Mouse (Mus musculus): ENCODE measurements around the gene Dscaml1. TPM values are rescaled to one million over a fixed set of nuclear protein-coding genes. Genes with fewer than 3 reads are reported as not detected.

Gene Dscaml1
- polyA plus RNA-seq, 1 experiment = 0.80 TPM

DNA sequence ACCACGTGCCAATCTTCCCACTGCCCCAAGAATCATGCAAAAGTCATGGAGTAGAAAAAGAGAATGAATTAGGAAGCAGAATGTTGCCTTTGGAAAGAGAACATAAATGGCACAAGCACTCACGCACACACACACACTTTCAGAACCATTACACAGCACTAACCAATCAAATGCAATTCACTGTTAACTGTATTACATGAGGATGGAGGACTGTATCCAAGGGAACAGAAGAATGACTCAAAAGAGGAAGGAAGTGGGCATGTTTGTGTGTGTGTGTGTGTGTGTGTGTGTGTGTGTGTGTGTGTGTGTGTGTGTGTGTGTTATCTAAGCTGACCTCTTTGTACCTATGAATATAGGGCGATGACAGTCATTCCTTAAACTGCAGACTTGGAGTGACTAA, 278.0 kb downstream of the Dscaml1 start:
- no peaks in the 10 kb centered on the region for H3K4me1 ChIP-seq (ENCODE audit: control insufficient read depth, insufficient read depth, low read length)
- no peak for DNase-seq
- H3K36me3 ChIP-seq (ENCODE audit: control insufficient read depth, insufficient read depth, low read length) = no peaks in the 10 kb centered on the region
- 72% methylated on average over 3 of the region's 3 CpGs for WGBS
- TF ChIP-seq POLR2A (IDR thresholded peaks at IDR 0.05; ENCODE audit: low read depth, low read length) = no peak
- no peak for TF ChIP-seq CTCF (conservative IDR thresholded peaks at IDR 0.05; ENCODE audit: insufficient read depth, insufficient read length, low read depth, low read length)
- no peaks in the 10 kb centered on the region for H3K27me3 ChIP-seq (replicated peaks; ENCODE audit: control insufficient read depth, insufficient read depth, low read length)
- no peak overlapping the region for H3K27ac ChIP-seq (ENCODE audit: insufficient read depth, low read depth, low read length)
- H3K4me3 ChIP-seq (ENCODE audit: insufficient read depth, low read depth, low read length) = no peak overlapping the region

DNA sequence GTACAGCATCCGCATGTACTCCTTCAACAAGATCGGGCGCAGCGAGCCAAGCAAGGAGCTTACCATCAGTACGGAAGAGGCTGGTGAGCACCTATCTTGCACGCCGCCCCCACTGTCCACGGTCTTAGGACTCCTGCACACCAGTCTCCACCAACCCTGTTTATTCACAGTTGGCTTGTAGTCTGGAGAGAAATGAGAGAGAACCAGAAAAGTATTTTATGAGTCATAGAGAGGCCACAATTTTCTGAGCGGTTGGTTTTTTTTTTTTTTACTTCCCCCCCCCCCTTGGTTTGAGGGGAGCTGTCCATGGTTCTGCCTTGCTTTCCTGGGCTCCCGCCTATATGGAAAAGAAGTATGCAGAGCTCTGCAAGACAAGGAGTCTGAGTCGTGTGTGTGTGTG, 283.9 kb downstream of the Dscaml1 start:
- H3K27ac ChIP-seq (ENCODE audit: insufficient read depth, low read depth, low read length) = no peak overlapping the region
- H3K4me3 ChIP-seq (ENCODE audit: insufficient read depth, low read depth, low read length) = no peak overlapping the region
- no peaks in the 10 kb centered on the region for H3K36me3 ChIP-seq (ENCODE audit: control insufficient read depth, insufficient read depth, low read length)
- no peak for TF ChIP-seq POLR2A (IDR thresholded peaks at IDR 0.05; ENCODE audit: low read depth, low read length)
- TF ChIP-seq CTCF (conservative IDR thresholded peaks at IDR 0.05; ENCODE audit: insufficient read depth, insufficient read length, low read depth, low read length) = no peak
- no peaks in the 10 kb centered on the region for H3K4me1 ChIP-seq (ENCODE audit: control insufficient read depth, insufficient read depth, low read length)
- WGBS = 63% methylated on average over 11 of the region's 11 CpGs
- no peaks in the 10 kb centered on the region for H3K27me3 ChIP-seq (replicated peaks; ENCODE audit: control insufficient read depth, insufficient read depth, low read length)
- no peak for DNase-seq

DNA sequence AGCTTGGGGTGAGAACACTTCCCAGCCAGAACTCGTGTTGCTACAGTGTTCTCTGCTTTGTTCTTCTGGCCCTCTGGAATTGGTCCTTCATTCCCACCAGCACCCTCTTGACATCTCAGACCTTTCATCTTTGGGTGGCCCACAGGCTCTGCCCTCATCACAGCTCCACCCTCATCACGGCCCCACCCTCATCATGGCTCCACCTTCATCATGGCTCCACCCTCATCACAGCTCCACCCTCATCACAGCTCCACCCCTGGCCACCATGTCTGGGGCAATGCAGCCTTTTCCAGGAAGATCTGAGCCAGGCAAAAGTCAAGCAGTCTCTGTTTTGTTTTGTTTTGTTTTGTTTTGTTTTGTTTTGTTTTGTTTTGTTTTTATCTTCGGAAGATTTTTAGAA, 289.0 kb downstream of the Dscaml1 start:
- Histone ChIP-seq H3K4me1 (ENCODE audit: control insufficient read depth, insufficient read depth, low read length) (no peaks in the 10 kb centered on the region), H3K4me3 (ENCODE audit: insufficient read depth, low read depth, low read length) (no peak overlapping the region), H3K27ac (ENCODE audit: insufficient read depth, low read depth, low read length) (no peak overlapping the region), H3K27me3 (replicated peaks; ENCODE audit: control insufficient read depth, insufficient read depth, low read length) (no peaks in the 10 kb centered on the region), H3K36me3 (ENCODE audit: control insufficient read depth, insufficient read depth, low read length) (no peaks in the 10 kb centered on the region)
- TF ChIP-seq POLR2A (IDR thresholded peaks at IDR 0.05; ENCODE audit: low read depth, low read length) = no peak
- no peak for TF ChIP-seq CTCF (conservative IDR thresholded peaks at IDR 0.05; ENCODE audit: insufficient read depth, insufficient read length, low read depth, low read length)
- DNase-seq = no peak
- WGBS = 63% methylated on average over 3 of the region's 3 CpGs

DNA sequence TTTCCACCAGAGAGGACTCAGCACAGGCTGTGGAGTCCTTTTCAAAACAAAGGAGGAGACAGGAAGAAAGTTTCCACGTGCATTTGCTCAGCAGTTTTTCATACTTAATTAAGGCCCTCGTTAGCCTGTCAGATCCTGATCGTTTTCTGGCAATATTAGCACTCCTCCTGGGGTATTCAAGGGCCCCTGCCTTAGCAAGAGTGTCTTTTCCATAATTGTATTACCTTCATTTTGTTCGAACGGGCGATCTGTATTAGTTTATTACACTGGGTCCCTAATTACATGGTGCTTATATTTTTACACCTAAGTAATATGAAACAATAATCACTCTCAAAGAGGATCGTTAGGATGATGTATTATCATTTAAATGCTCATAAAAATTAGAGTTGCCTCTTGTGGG, 293.6 kb downstream of the Dscaml1 start:
- no peaks in the 10 kb centered on the region for H3K36me3 ChIP-seq (ENCODE audit: control insufficient read depth, insufficient read depth, low read length)
- TF ChIP-seq POLR2A (IDR thresholded peaks at IDR 0.05; ENCODE audit: low read depth, low read length) = no peak
- TF ChIP-seq CTCF (conservative IDR thresholded peaks at IDR 0.05; ENCODE audit: insufficient read depth, insufficient read length, low read depth, low read length) = no peak
- no peaks in the 10 kb centered on the region for H3K27me3 ChIP-seq (replicated peaks; ENCODE audit: control insufficient read depth, insufficient read depth, low read length)
- H3K27ac ChIP-seq (ENCODE audit: insufficient read depth, low read depth, low read length) = no peak overlapping the region
- no peak overlapping the region for H3K4me3 ChIP-seq (ENCODE audit: insufficient read depth, low read depth, low read length)
- no peak for DNase-seq
- H3K4me1 ChIP-seq (ENCODE audit: control insufficient read depth, insufficient read depth, low read length) = no peaks in the 10 kb centered on the region
- 38% methylated on average over 7 of the region's 7 CpGs for WGBS

DNA sequence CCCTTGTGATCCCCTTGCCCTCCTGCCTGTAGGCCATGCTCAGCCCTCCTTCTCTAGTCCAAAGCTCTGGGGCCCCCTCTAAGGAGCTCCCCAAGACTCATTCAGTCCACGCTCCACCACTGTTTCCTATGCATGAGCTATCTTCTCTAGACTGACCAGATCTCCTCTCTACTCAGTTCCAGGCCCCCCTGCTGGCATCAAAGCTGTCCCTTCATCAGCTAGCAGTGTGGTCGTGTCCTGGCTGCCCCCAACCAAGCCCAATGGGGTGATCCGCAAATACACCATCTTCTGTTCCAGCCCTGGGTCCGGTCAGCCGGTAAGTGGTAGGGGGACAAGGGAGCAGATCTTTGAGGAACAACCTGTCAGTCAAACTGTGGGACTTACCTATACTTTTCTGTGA, 305.4 kb downstream of the Dscaml1 start:
- H3K27me3 ChIP-seq (replicated peaks; ENCODE audit: control insufficient read depth, insufficient read depth, low read length) = no peaks in the 10 kb centered on the region
- 84% methylated on average over 5 of the region's 5 CpGs for WGBS
- H3K27ac ChIP-seq (ENCODE audit: insufficient read depth, low read depth, low read length) = no peak overlapping the region
- no peaks in the 10 kb centered on the region for H3K36me3 ChIP-seq (ENCODE audit: control insufficient read depth, insufficient read depth, low read length)
- H3K4me3 ChIP-seq (ENCODE audit: insufficient read depth, low read depth, low read length) = no peak overlapping the region
- TF ChIP-seq CTCF (conservative IDR thresholded peaks at IDR 0.05; ENCODE audit: insufficient read depth, insufficient read length, low read depth, low read length) (no peak), POLR2A (IDR thresholded peaks at IDR 0.05; ENCODE audit: low read depth, low read length) (no peak)
- DNase-seq = no peak
- H3K4me1 ChIP-seq (ENCODE audit: control insufficient read depth, insufficient read depth, low read length) = no peaks in the 10 kb centered on the region

DNA sequence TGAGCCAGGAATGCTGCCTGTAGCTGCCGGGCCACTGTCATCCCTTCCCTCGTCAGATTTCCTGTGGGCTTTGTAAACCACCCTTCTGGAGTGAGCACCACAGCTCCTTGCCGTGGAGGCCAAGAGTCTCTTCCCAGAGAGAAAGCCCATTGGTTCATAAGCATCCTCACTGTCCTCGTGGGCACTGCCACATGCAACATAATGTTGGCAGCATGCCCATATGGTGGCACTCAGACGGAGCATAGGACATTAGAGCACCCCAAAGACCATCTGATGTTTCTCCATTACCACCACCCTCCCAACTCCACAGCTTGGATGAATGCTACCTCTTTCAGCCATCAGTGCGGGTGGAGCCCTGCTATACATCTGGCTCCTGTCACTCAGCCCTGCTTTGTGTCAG, 306.8 kb downstream of the Dscaml1 start:
- Histone ChIP-seq H3K27me3 (replicated peaks; ENCODE audit: control insufficient read depth, insufficient read depth, low read length) (no peaks in the 10 kb centered on the region), H3K36me3 (ENCODE audit: control insufficient read depth, insufficient read depth, low read length) (no peaks in the 10 kb centered on the region), H3K27ac (ENCODE audit: insufficient read depth, low read depth, low read length) (no peak overlapping the region), H3K4me1 (ENCODE audit: control insufficient read depth, insufficient read depth, low read length) (no peaks in the 10 kb centered on the region), H3K4me3 (ENCODE audit: insufficient read depth, low read depth, low read length) (no peak overlapping the region)
- no peak for DNase-seq
- 61% methylated on average over 6 of the region's 6 CpGs for WGBS
- no peak for TF ChIP-seq POLR2A (IDR thresholded peaks at IDR 0.05; ENCODE audit: low read depth, low read length)
- no peak for TF ChIP-seq CTCF (conservative IDR thresholded peaks at IDR 0.05; ENCODE audit: insufficient read depth, insufficient read length, low read depth, low read length)

DNA sequence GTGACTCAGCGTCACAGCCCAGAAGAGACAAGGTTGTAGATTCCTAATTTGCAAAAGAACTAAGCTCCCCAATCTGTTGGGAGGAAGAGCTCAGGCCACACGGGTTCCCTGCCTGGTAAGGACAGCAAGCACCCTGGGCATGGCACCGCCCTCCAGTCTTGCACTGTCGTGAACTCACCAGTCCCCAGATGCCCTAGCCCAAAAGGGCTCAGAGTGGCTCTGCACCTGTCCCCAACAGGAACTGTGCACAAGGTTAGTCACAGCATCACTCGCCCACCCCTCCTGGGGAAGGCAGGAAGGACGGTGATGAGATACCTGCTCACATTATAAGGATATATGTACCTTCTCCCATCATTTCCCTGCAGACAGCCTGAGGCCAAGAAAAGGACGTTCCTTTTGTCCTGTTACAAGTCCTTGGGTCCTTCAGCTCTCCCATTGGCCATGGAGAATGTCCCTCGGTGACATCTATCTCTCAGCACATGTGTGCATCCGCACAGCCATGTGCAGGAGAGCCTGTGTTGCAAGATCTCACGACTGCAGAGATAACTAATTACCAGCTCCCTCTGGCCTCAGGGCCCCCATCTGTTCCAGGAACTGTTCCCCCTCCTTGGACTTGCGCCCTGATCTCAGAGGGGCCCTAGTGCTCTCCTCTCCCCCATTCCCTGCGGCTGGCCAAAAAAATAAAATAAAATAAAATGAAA, 312.7 kb downstream of the Dscaml1 start:
- no peak for DNase-seq
- Histone ChIP-seq H3K27me3 (replicated peaks; ENCODE audit: control insufficient read depth, insufficient read depth, low read length) (no peaks in the 10 kb centered on the region), H3K4me1 (ENCODE audit: control insufficient read depth, insufficient read depth, low read length) (no peaks in the 10 kb centered on the region), H3K36me3 (ENCODE audit: control insufficient read depth, insufficient read depth, low read length) (no peaks in the 10 kb centered on the region), H3K4me3 (ENCODE audit: insufficient read depth, low read depth, low read length) (no peak overlapping the region), H3K27ac (ENCODE audit: insufficient read depth, low read depth, low read length) (no peak overlapping the region)
- TF ChIP-seq CTCF (conservative IDR thresholded peaks at IDR 0.05; ENCODE audit: insufficient read depth, insufficient read length, low read depth, low read length) (no peak), POLR2A (IDR thresholded peaks at IDR 0.05; ENCODE audit: low read depth, low read length) (no peak)
- WGBS = 68% methylated on average over 12 of the region's 12 CpGs

Measured in kidney, adult 2 months (tissue).